Mouse (Mus musculus): ENCODE results near the gene Slc6a11.

DNA sequence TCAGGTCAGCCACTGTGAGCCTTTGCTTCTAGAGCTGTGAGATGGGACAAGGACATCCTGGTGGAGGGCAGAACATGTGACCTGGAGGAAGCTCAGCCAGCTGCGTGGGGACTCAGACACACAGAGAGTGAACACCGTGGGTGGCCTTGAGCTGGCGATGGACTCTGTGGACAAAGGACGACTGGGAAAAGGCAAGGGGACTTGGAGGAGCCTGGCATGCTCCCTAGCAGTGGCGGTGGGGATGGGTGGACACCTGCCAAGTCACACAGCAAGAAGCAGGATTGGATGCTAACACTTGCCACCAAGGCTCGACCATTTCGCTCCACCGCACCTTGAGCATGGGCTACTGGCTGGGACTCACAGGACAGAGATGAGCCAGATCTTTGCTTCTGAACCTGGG is 57.8 kb downstream of the Slc6a11 start:
- TF ChIP-seq CTCF (IDR thresholded peaks at IDR 0.05) (no peak), EP300 (IDR thresholded peaks at IDR 0.05) (no peak)

All from lung, postnatal 0 days (tissue).